Mouse (Mus musculus) stomach, embryonic 16.5 days (tissue): ENCODE measurements around the gene Gm21776. TPM values are rescaled to one million over a fixed set of nuclear protein-coding genes. Genes with fewer than 3 reads are reported as not detected.
"Not testable (repeated sequence)": the region's sequence is repeated elsewhere in the genome, so short reads cannot be mapped to it uniquely, and the experiment has no call there.

Experiments
- ATAC-seq: fragments of 200-750 bp; cut with Nextera tagmentation; 2 replicates; pipeline ENCODE4 v1.8.0; 2017; ENCODE audit warnings: moderate number of reproducible peaks, moderate TSS enrichment; ENCODE audit not compliant: insufficient read depth, low FRiP score
- H3K27ac ChIP-seq: fragments of 300-500 bp; sonication (generic); 2 replicates; pipeline ENCODE4 v1.5.1; 2014; ENCODE audit warnings: low read length
- H3K27me3 ChIP-seq: fragments of 300-500 bp; sonication (generic); 2 replicates; pipeline ENCODE4 v1.6.1; 2014; ENCODE audit warnings: low read length, control low read depth, mixed read lengths; ENCODE audit not compliant: control insufficient read depth, insufficient read depth
- H3K36me3 ChIP-seq: fragments of 300-500 bp; sonication (generic); 2 replicates; pipeline ENCODE4 v1.6.1; 2014; ENCODE audit warnings: low read length; ENCODE audit not compliant: control insufficient read depth, insufficient read depth
- H3K4me1 ChIP-seq: fragments of 300-500 bp; sonication (generic); 2 replicates; pipeline ENCODE4 v1.6.1; 2014; ENCODE audit warnings: low read length, control low read depth, mixed read lengths; ENCODE audit not compliant: control insufficient read depth, insufficient read depth
- H3K4me2 ChIP-seq: fragments of 300-500 bp; sonication (generic); 2 replicates; pipeline ENCODE4 v1.6.1; 2014; ENCODE audit warnings: low read depth, low read length, mixed read lengths
- H3K4me3 ChIP-seq: fragments of 300-500 bp; sonication (generic); replicated peaks from 2 replicates; pipeline ENCODE4 v1.5.1; 2014; ENCODE audit warnings: mild to moderate bottlenecking, low read length
- H3K9ac ChIP-seq: fragments of 300-500 bp; sonication (generic); 2 replicates; pipeline ENCODE4 v1.6.1; 2014; ENCODE audit warnings: low read length
- H3K9me3 ChIP-seq: fragments of 300-500 bp; sonication (generic); replicated peaks from 2 replicates; pipeline ENCODE4 v1.6.1; 2016; ENCODE audit warnings: low read length, control low read depth; ENCODE audit not compliant: control insufficient read depth
- WGBS: fragments of 180-500 bp; shearing (Covaris S2); extraction: QIAGEN DNeasy Blood & Tissue Kit; methylation state at CpG from one replicate; pipeline ENCODE4 v1.1.7; 2014; 5-methylcytosine and 5-hydroxymethylcytosine counted together
- polyA plus RNA-seq: library from polyadenylated mRNA; unstranded; fragments of >200 nt; fragmentation: Nextera tagmentation; extraction: Ambion mirVana; gene quantifications from 2 replicates; pipeline ENCODE4 v1.2.1, GENCODE M21; 2015

Gene Gm21776
- polyA plus RNA-seq = not detected in 2 replicates

DNA sequence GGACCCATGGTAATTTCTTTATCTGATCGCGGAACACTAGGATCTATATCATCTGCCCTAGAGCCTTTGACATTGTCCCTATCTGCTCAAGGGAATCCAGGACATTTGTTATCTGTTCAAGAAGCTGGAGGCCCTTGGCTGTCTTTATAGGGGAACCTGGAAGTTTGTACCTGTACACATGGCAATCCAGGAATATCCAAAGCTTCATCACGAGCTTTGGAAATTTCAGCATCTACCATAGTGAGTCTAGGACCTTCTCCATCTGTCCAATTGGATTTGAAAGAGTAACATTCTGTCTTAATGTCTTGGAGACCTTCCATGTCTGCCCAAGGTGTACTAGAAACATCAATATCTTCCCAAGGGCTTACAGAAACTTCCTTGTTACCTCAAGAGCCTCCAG lies at the start of gene Gm21776:
Gene Gm21776 (plus strand): TSS at position 301 of the 400 bp plus-strand sequence.
- H3K4me3 ChIP-seq, H3K27ac ChIP-seq: not testable (repeated sequence)
- WGBS = no CpG with 5 or more reads among the region's 3 CpGs

More for the DNA sequence above, at the start of gene Gm21776:
- not testable (repeated sequence) for ATAC-seq, H3K4me2 ChIP-seq, H3K4me1 ChIP-seq, H3K9ac ChIP-seq, H3K9me3 ChIP-seq, H3K36me3 ChIP-seq, H3K27me3 ChIP-seq
